Mouse (Mus musculus) neural tube, embryonic 11.5 days (tissue): ENCODE results near the gene Perp. TPM values are rescaled to one million over a fixed set of nuclear protein-coding genes. Genes with fewer than 3 reads are reported as not detected.
A peak's percentile ranks its signal among the peaks of the same experiment; 100 is the strongest.

Source experiments
- ATAC-seq: fragments of 200-750 bp; cut with Nextera tagmentation; 2 replicates; pipeline ENCODE4 v1.8.0; 2017; ENCODE audit warnings: moderate number of reproducible peaks, mild to moderate bottlenecking, moderate TSS enrichment, moderate library complexity; ENCODE audit not compliant: insufficient read depth, low FRiP score, low TSS enrichment
- DNase-seq: peaks from one replicate; pipeline ENCODE4 v3.0.0-alpha.2; 2015; ENCODE audit warnings: low spot score
- H3K27ac ChIP-seq: fragments of 300-500 bp; sonication (generic); 2 replicates; pipeline ENCODE4 v1.5.1; 2014; ENCODE audit warnings: low read depth, mild to moderate bottlenecking, low read length
- H3K27me3 ChIP-seq: fragments of 300-500 bp; sonication (generic); 2 replicates; pipeline ENCODE4 v1.6.1; 2014; ENCODE audit warnings: mild to moderate bottlenecking, low read length, mixed read lengths; ENCODE audit not compliant: control insufficient read depth, insufficient read depth
- H3K36me3 ChIP-seq: fragments of 300-500 bp; sonication (generic); 2 replicates; pipeline ENCODE4 v1.6.1; 2014; ENCODE audit warnings: mild to moderate bottlenecking, low read length, moderate library complexity, mixed read lengths; ENCODE audit not compliant: control insufficient read depth, insufficient read depth
- H3K4me1 ChIP-seq: fragments of 300-500 bp; sonication (generic); 2 replicates; pipeline ENCODE4 v1.6.1; 2014; ENCODE audit warnings: low read length, mixed read lengths; ENCODE audit not compliant: control insufficient read depth, insufficient read depth
- H3K4me2 ChIP-seq: fragments of 300-500 bp; sonication (generic); 2 replicates; pipeline ENCODE4 v1.6.1; 2014; ENCODE audit warnings: low read depth, mild to moderate bottlenecking, moderate library complexity
- H3K4me3 ChIP-seq: fragments of 300-500 bp; sonication (generic); 2 replicates; pipeline ENCODE4 v1.5.1; 2014; ENCODE audit warnings: low read depth, low read length
- H3K9ac ChIP-seq: fragments of 300-500 bp; sonication (generic); 2 replicates; pipeline ENCODE4 v1.6.1; 2014; ENCODE audit warnings: mild to moderate bottlenecking, low read length
- H3K9me3 ChIP-seq: fragments of 300-500 bp; sonication (generic); 2 replicates; pipeline ENCODE4 v1.6.1; 2016; ENCODE audit warnings: low read length; ENCODE audit not compliant: control insufficient read depth
- whole genome bisulfite sequencing: fragments of 180-500 bp; shearing (Covaris S2); extraction: QIAGEN DNeasy Blood & Tissue Kit; methylation state at CpG from one replicate; pipeline ENCODE4 v1.1.7; 2014; 5-methylcytosine and 5-hydroxymethylcytosine counted together
- polyA plus RNA-seq: library from polyadenylated mRNA; unstranded; fragments of >200 nt; fragmentation: Nextera tagmentation; extraction: Ambion mirVana; gene quantifications from 2 replicates; pipeline ENCODE4 v1.2.1, GENCODE M21; 2014

Perp gene
- polyA plus RNA-seq, 1 experiment from 2014 or later: 13.7 TPM

- ATAC-seq: no peak
- Histone ChIP-seq H3K9ac (no peak overlapping the region), H3K27me3 (no peaks in the 10 kb centered on the region), H3K36me3 (no peaks in the 10 kb centered on the region), H3K4me1 (no peaks in the 10 kb centered on the region), H3K4me3 (no peak overlapping the region), H3K9me3 (no peaks in the 10 kb centered on the region), H3K4me2 (no peak overlapping the region), H3K27ac (no peak overlapping the region)
- WGBS: 26% methylated on average over 6 of the region's 6 CpGs
- DNase-seq: peak; percentile 45
Observed at GRCm38 (mm10) chr10:18904108-18904507, 59.3 kb downstream of the Perp start.

Other genes starting within 250 kb of the Perp start
- 1.5 and 2.1 TPM in 2 replicates for gene Arfgef3, start 101.1 kb upstream of the Perp start, polyA plus RNA-seq
- not detected in 2 replicates for gene Gm4922, start 58.2 kb upstream of the Perp start, polyA plus RNA-seq
- gene Tnfaip3, start 170.6 kb downstream of the Perp start, polyA plus RNA-seq: 2.5 and 2.6 TPM in 2 replicates